Mouse (Mus musculus) MEL-GATA-1-ER (cell line): ENCODE measurements around the gene Zfp784.

Source experiments
- DNase-seq: peaks from one replicate; pipeline ENCODE4 v3.0.0-alpha.2; 2012; ENCODE audit warnings: low read depth; ENCODE audit errors: extremely low read depth

Gene Zfp784

GRCm38 (mm10) chr7:4993347-4993998 lies 44.8 kb downstream of the Zfp784 start:
- DNase-seq, result no peak

- no peak for DNase-seq
Observed at GRCm38 (mm10) chr7:4988250-4988649, 50.0 kb downstream of the Zfp784 start.
